8 mouse cellular contexts compared by ENCODE assay signal in the genomic region with DNA sequence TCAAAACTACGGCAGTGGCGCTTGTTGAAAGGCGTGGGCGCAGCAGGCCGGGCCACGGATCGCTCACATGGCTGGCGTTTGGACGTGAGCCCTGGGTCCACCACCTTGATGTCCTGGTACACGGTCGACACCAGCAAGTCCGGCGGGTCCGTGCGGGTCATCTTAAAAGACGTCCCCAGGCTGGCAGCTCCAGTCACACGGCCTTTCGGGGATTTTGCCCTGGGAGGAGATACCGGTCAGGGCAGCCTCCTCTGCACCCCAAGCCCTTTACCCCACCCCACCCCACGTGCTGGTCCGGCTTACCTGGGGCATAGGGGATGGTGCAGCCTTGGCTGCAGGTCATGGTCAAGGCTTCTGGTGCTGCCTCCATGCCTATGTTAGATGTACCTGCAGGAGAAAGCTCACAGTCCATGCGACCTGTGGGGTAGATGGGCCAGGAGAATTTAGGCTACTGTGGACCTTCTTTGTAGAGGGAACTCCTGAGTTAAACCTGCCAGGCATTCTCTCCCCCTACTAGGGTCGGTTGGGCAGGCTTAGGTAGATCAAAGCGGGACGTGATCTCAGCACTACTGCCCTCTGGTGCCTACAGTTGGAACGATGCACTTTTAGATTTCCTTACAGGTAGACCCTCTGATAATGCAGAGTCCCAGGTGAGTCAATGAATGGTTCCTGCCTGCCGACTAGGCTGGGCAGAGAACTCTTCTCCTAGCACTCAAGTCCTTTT. TPM values are rescaled to one million over a fixed set of nuclear protein-coding genes. Genes with fewer than 3 reads are reported as not detected.
DNase-seq lines count a peak whose midpoint lies in the region; ATAC-seq and TF ChIP-seq lines count a peak whose summit lies in the region.

No protein-coding gene starts in this region.

- peak; percentile 40 to 52 for DNase-seq in layer of hippocampus, adult 2 months (ENCODE audit: low spot score in 2 of 2)
- no peak for DNase-seq in layer of hippocampus, postnatal 36 days
- DNase-seq in cerebellum, adult 8-10 months: peak; percentile 84
- peak; percentile 51 to 58 for DNase-seq in layer of hippocampus, postnatal 10 days (ENCODE audit: low spot score in 2 of 2)
- peak; percentile 45 to 61 for DNase-seq in spleen, postnatal 36 days (ENCODE audit: low spot score in 2 of 2)
- DNase-seq in testis, postnatal 10 days (ENCODE audit: low spot score): no peak

- H3K9ac ChIP-seq in heart, embryonic 15.5 days: no peak overlapping the region

- peaks cover 66% of the 10 kb centered on the region for H3K4me1 ChIP-seq in heart, embryonic 15.5 days (replicated peaks)

- H3K36me3 ChIP-seq in heart, embryonic 15.5 days: peaks cover 13% of the 10 kb centered on the region

- TF ChIP-seq CTCF in layer of hippocampus, adult 2 months (conservative IDR thresholded peaks at IDR 0.05): peak; percentile 80

- peak overlapping the region; percentile 63 for H3K4me3 ChIP-seq in layer of hippocampus, adult 2 months
- peak overlapping the region; percentile 31 for H3K4me3 ChIP-seq in heart, embryonic 15.5 days

- ATAC-seq in heart, embryonic 15.5 days (replicated peaks; ENCODE audit: insufficient number of reproducible peaks, insufficient read depth, low FRiP score, low read depth): no peak
- ATAC-seq in megakaryocyte progenitor cell, adult 5-6 weeks (replicated peaks; ENCODE audit: poor library complexity): 0 out of 2 replicates have a peak, but pooled peaks have one; percentile 16

- peak overlapping the region; percentile 97 for H3K27ac ChIP-seq in layer of hippocampus, adult 2 months
- H3K27ac ChIP-seq in heart, embryonic 15.5 days: no peak overlapping the region

- WGBS in heart, embryonic 15.5 days: 6% methylated on average over 27 of the region's 27 CpGs

- H3K27me3 ChIP-seq in heart, embryonic 15.5 days: peaks cover 55% of the 10 kb centered on the region

- no peaks in the 10 kb centered on the region for H3K9me3 ChIP-seq in heart, embryonic 15.5 days (replicated peaks)

- H3K4me2 ChIP-seq in heart, embryonic 15.5 days: peak overlapping the region; percentile 51

RNA-seq across cellular contexts. Expression of a gene that starts 1.7 kb away (rescaled TPM):
- 100 to 1,000 TPM; 106 to 120 TPM for total RNA-seq in layer of hippocampus, adult 2 months (2021)
- 100 to 1,000 TPM in 1 of 2 experiments, 10 to 100 TPM in 1; 96.4 to 117 TPM for total RNA-seq in layer of hippocampus, postnatal 36 days (2021)
- polyA plus RNA-seq in heart, embryonic 15.5 days (2015; fragmentation: Nextera tagmentation; extraction: Ambion mirVana): 0.22 and 0.30 TPM in 2 replicates
- total RNA-seq in layer of hippocampus, postnatal 10 days (2021): 10 to 100 TPM; 82.7 to 84.8 TPM
- total RNA-seq in megakaryocyte progenitor cell, adult 5-6 weeks (2015): not detected in 2 replicates
- total RNA-seq in megakaryocyte progenitor cell, adult 5-6 weeks (2017): 0.10 TPM in 1 of 2 replicates, not detected in the other

RNA-seq across cellular contexts. Expression of a gene that starts 4.9 kb away (rescaled TPM):
- total RNA-seq in layer of hippocampus, adult 2 months (2021): 10 to 100 TPM; 59.1 to 67.5 TPM
- total RNA-seq in layer of hippocampus, postnatal 36 days (2021): 10 to 100 TPM; 62.5 to 68.3 TPM
- 171 and 175 TPM in 2 replicates for polyA plus RNA-seq in heart, embryonic 15.5 days (2015; fragmentation: Nextera tagmentation; extraction: Ambion mirVana)
- total RNA-seq in layer of hippocampus, postnatal 10 days (2021): 10 to 100 TPM; 94.5 to 99.8 TPM
- total RNA-seq in megakaryocyte progenitor cell, adult 5-6 weeks (2015): 48.1 and 56.5 TPM in 2 replicates
- 29.6 and 35.4 TPM in 2 replicates for total RNA-seq in megakaryocyte progenitor cell, adult 5-6 weeks (2017)

RNA-seq across cellular contexts. Expression of a gene that starts 5.3 kb away (rescaled TPM):
- total RNA-seq in layer of hippocampus, adult 2 months (2021): 1 to 10 TPM; 2.8 to 3.5 TPM
- 1 to 10 TPM; 3.1 to 3.2 TPM for total RNA-seq in layer of hippocampus, postnatal 36 days (2021)
- 3.4 and 9.8 TPM in 2 replicates for polyA plus RNA-seq in heart, embryonic 15.5 days (2015; fragmentation: Nextera tagmentation; extraction: Ambion mirVana)
- total RNA-seq in layer of hippocampus, postnatal 10 days (2021): 1 to 10 TPM; 1.0 to 5.4 TPM
- 0.42 and 0.86 TPM in 2 replicates for total RNA-seq in megakaryocyte progenitor cell, adult 5-6 weeks (2015)
- 0.12 and 9.3 TPM in 2 replicates for total RNA-seq in megakaryocyte progenitor cell, adult 5-6 weeks (2017)

RNA-seq across cellular contexts. Expression of a gene that starts 22.3 kb away (rescaled TPM):
- 100 to 1,000 TPM; 193 to 200 TPM for total RNA-seq in layer of hippocampus, adult 2 months (2021)
- 100 to 1,000 TPM; 200 to 212 TPM for total RNA-seq in layer of hippocampus, postnatal 36 days (2021)
- 276 and 289 TPM in 2 replicates for polyA plus RNA-seq in heart, embryonic 15.5 days (2015; fragmentation: Nextera tagmentation; extraction: Ambion mirVana)
- total RNA-seq in layer of hippocampus, postnatal 10 days (2021): 100 to 1,000 TPM; 232 to 242 TPM
- 141 and 144 TPM in 2 replicates for total RNA-seq in megakaryocyte progenitor cell, adult 5-6 weeks (2015)
- total RNA-seq in megakaryocyte progenitor cell, adult 5-6 weeks (2017): 95.5 and 128 TPM in 2 replicates

RNA-seq across cellular contexts. Expression of a gene that starts 28.4 kb away (rescaled TPM):
- 100 to 1,000 TPM; 149 to 151 TPM for total RNA-seq in layer of hippocampus, adult 2 months (2021)
- total RNA-seq in layer of hippocampus, postnatal 36 days (2021): 100 to 1,000 TPM; 142 to 155 TPM
- 41.0 and 50.2 TPM in 2 replicates for polyA plus RNA-seq in heart, embryonic 15.5 days (2015; fragmentation: Nextera tagmentation; extraction: Ambion mirVana)
- total RNA-seq in layer of hippocampus, postnatal 10 days (2021): 10 to 100 TPM; 84.7 to 96.9 TPM
- total RNA-seq in megakaryocyte progenitor cell, adult 5-6 weeks (2015): 37.4 and 49.5 TPM in 2 replicates
- total RNA-seq in megakaryocyte progenitor cell, adult 5-6 weeks (2017): 54.9 and 86.7 TPM in 2 replicates

Comparison
In these comparisons a context has a peak if more than half of its experiments do, and no peak if none do; other contexts are left out.
1. DNase-seq: peak in layer of hippocampus, adult 2 months (2 of 2), cerebellum, adult 8-10 months (single experiment), layer of hippocampus, postnatal 10 days (2 of 2) and spleen, postnatal 36 days (2 of 2); none in layer of hippocampus, postnatal 36 days (0 of 2) and testis, postnatal 10 days (single experiment).
2. RNA of a gene that starts 1.7 kb away (total RNA-seq): 106 to 120 TPM in layer of hippocampus, adult 2 months, 96.4 to 117 TPM in layer of hippocampus, postnatal 36 days and 82.7 to 84.8 TPM in layer of hippocampus, postnatal 10 days; 0.10 TPM in megakaryocyte progenitor cell, adult 5-6 weeks; every median in the first group is over 10 times any median in the second.